Mouse (Mus musculus): ENCODE measurements around the gene B3gnt3. TPM values are rescaled to one million over a fixed set of nuclear protein-coding genes. Genes with fewer than 3 reads are reported as not detected.

The B3gnt3 gene
- total RNA-seq, 2 experiments from 2014 or later: 0.42 to 0.47 TPM

DNA sequence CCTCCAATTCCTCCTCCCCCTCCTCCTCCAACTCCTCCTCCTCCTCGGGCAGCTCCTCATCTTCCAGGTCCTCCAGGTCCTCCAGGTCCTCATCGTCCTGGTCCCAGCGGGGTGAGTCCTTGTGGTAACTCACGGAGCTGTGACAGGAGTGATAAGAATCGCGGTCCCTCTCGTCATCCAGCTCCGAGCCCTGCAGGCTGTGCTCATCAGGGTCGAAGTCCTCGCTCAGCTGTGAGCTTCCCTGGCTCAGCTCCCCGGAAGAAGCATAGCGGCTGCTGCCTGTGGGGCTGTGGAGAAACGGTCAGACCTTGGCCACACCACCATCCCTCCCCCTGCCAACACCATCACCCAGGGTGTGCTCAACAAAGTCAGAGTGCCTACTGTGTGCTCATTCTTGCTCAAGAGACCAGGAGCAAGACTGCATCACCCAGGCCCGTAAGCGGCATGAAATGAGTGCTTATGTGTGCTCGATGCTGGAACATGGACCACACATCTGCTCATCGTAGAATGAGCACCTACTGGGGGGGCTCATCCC, 43.0 kb downstream of the B3gnt3 start:
- DNase-seq (ENCODE audit: extremely low spot score in 1 of 2, low spot score in 1 of 2): no peak

DNA sequence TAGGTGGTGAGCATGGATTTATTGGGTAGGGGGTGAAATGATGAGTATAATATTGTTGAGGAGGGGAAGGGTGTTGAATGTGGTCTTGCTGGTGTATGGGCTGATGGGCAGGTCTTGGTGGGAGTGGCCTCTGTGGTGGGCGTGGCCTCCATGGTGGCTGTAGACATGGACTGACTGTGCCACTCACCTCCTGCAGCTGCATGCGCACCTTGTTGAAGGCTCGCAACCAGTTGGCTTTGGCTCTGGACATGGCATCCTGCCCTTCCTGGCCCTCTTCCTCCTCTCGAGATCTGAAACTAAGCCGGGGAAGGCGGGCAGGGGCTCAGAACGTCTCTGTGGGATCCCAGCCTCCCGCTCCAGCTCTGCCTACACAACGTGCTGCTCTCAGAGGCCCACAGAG, 43.8 kb downstream of the B3gnt3 start:
- no peak for DNase-seq (ENCODE audit: extremely low spot score in 1 of 2, low spot score in 1 of 2)

DNA sequence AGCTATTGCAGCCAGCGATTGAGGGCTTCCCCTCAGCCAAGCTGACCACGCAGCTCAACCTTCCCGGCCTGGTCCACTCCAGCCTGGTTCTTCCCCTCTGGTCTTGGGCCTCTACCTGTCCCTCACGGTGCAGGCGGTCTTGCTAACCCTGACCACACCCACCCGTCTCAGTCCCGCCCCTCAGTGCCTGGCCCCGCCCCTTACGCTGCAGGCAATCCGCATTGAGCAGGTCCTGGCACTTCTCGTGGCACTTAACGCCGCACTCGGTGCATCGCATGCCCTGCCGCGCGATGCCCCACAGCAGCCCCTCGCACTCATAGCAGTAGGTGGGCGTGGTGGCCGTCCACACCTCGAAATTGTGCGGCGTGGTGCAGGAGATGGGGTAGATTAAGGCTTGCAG, 47.0 kb downstream of the B3gnt3 start:
- DNase-seq (ENCODE audit: extremely low spot score in 1 of 2, low spot score in 1 of 2): no peak

DNA sequence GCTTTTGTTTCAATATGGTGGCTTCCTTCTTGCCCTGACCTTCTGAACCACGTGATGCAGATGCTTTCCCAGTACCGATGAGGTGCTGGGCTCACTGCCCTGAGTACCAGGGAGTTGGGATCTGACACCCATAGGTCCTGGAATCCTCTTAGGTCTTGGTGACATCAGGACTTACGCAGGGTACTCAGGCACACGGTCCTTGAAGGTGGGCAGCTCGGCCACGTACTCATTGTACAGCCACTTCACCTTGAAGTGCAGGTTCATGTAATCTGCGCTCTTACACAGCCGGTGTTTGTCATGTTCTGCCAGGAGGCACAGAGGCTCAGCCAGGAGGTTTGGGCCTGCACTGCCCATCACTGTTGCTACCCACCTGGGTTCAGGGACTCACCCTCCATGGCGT, 56.1 kb downstream of the B3gnt3 start:
- DNase-seq (ENCODE audit: extremely low spot score in 1 of 2, low spot score in 1 of 2): no peak

Other genes starting within 250 kb of the B3gnt3 start
- 100 to 1,000 TPM; 235 to 284 TPM for gene Abhd8, start 238.1 kb downstream of the B3gnt3 start, total RNA-seq (2021)
- 10 to 100 TPM; 49.9 to 54.7 TPM for gene Mrpl34, start 236.8 kb downstream of the B3gnt3 start, total RNA-seq (2021)
- gene Dda1, start 232.6 kb downstream of the B3gnt3 start, total RNA-seq (2021): 10 to 100 TPM; 95.6 to 97.2 TPM
- gene Ano8, start 215.8 kb downstream of the B3gnt3 start, total RNA-seq (2021): 10 to 100 TPM; 53.5 to 58.0 TPM
- 10 to 100 TPM; 28.4 to 36.4 TPM for gene Gtpbp3, start 213.7 kb downstream of the B3gnt3 start, total RNA-seq (2021)
- 1 to 10 TPM; 6.1 to 6.7 TPM for gene Plvap, start 190.0 kb downstream of the B3gnt3 start, total RNA-seq (2021)
- not detected for gene Ccdc194, start 176.1 kb downstream of the B3gnt3 start, total RNA-seq (2021)
- gene Bst2, start 164.3 kb downstream of the B3gnt3 start, total RNA-seq (2021): 1 to 10 TPM; 3.0 to 4.1 TPM
- gene Mvb12a, start 158.9 kb downstream of the B3gnt3 start, total RNA-seq (2021): 10 to 100 TPM; 30.9 to 33.6 TPM
- not detected for gene Tmem221, start 142.9 kb downstream of the B3gnt3 start, total RNA-seq (2021)
- gene Nxnl1, start 135.2 kb downstream of the B3gnt3 start, total RNA-seq (2021): not detected
- 100 to 1,000 TPM; 107 to 128 TPM for gene Slc27a1, start 132.9 kb downstream of the B3gnt3 start, total RNA-seq (2021)
- 10 to 100 TPM; 36.3 to 38.9 TPM for gene Pgls, start 109.6 kb downstream of the B3gnt3 start, total RNA-seq (2021)
- 1 to 10 TPM; 2.7 to 4.3 TPM for gene Fam129c, start 104.1 kb downstream of the B3gnt3 start, total RNA-seq (2021)
- gene Colgalt1, start 90.8 kb downstream of the B3gnt3 start, total RNA-seq (2021): 10 to 100 TPM; 56.7 to 58.7 TPM
- gene Unc13a, start 30.0 kb downstream of the B3gnt3 start, total RNA-seq (2021): 100 to 1,000 TPM; 235 to 291 TPM
- gene Jak3, start 25.5 kb downstream of the B3gnt3 start, total RNA-seq (2021): 1 to 10 TPM; 4.9 to 5.6 TPM
- gene Insl3, start 12.6 kb downstream of the B3gnt3 start, total RNA-seq (2021): 1 to 10 TPM in 1 of 2 experiments, under 1 TPM in 1; 0.98 to 3.3 TPM
- gene Fcho1, start 23.9 kb upstream of the B3gnt3 start, total RNA-seq (2021): 100 to 1,000 TPM in 1 of 2 experiments, 10 to 100 TPM in 1; 88.0 to 106 TPM
- gene Zfp709, start 180.2 kb upstream of the B3gnt3 start, total RNA-seq (2021): 1 to 10 TPM; 8.8 to 8.9 TPM
- gene Zfp882, start 206.8 kb upstream of the B3gnt3 start, total RNA-seq (2021): 10 to 100 TPM; 13.4 to 13.9 TPM
- gene Zfp617, start 206.8 kb upstream of the B3gnt3 start, total RNA-seq (2021): 10 to 100 TPM; 25.6 to 30.8 TPM
- 10 to 100 TPM; 15.4 to 21.8 TPM for gene Zfp961, start 249.2 kb upstream of the B3gnt3 start, total RNA-seq (2021)